Mouse (Mus musculus) layer of hippocampus, adult 6 months (tissue): ENCODE measurements around the gene Nus1. TPM values are rescaled to one million over a fixed set of nuclear protein-coding genes. Genes with fewer than 3 reads are reported as not detected.

Experiments
- long read RNA-seq, 2 experiments: library from polyadenylated mRNA; unstranded; transcript quantifications; one replicate each; pipeline ENCODE4 v2.0.0; 2019 to 2020
- polyA plus RNA-seq: library from polyadenylated mRNA; unstranded; fragments of <200 nt; fragmentation: Nextera tagmentation; gene quantifications from 2 replicates; pipeline ENCODE4 v1.2.3, GENCODE M21; 2021

Gene Nus1
- polyA plus RNA-seq = 7.2 and 8.2 TPM in 2 replicates
- long read RNA-seq, experiment 1, full-length matches to known transcripts = 13 of 30 reads
- long read RNA-seq, experiment 1, partial matches to known transcripts = 16 of 30 reads
- long read RNA-seq, experiment 1, other reads (novel, unspliced or antisense) = 1 of 30 reads
- long read RNA-seq, experiment 2, full-length matches to known transcripts = 53 of 68 reads
- long read RNA-seq, experiment 2, partial matches to known transcripts = 3 of 68 reads
- long read RNA-seq, experiment 2, other reads (novel, unspliced or antisense) = 12 of 68 reads

GRCm38 (mm10) chr10:52417299-52417997 is at the start of gene Nus1:
TSS of gene Nus1 (plus strand) at chr10:52417547.

GRCm38 (mm10) chr10:52381845-52382591 is 35.3 kb upstream of the Nus1 start, which contains the start of gene Gopc:
TSS of gene Gopc (minus strand) at chr10:52382124.

GRCm38 (mm10) chr10:52388922-52389430 is 28.4 kb upstream of the Nus1 start, which contains the start of gene Nepn:
TSS of gene Nepn (plus strand) at chr10:52388972.

Other genes starting within 250 kb of the Nus1 start
- not detected in 2 replicates for gene Ros1, start 222.3 kb upstream of the Nus1 start, polyA plus RNA-seq
- gene Dcbld1, start 183.9 kb upstream of the Nus1 start, polyA plus RNA-seq = 6.0 and 7.2 TPM in 2 replicates
- not detected in 2 replicates for gene Gm26741, start 58.8 kb upstream of the Nus1 start, polyA plus RNA-seq
- gene Gopc, start 35.4 kb upstream of the Nus1 start, polyA plus RNA-seq = 7.0 and 7.1 TPM in 2 replicates
- gene Nepn, start 28.6 kb upstream of the Nus1 start, polyA plus RNA-seq = not detected in 2 replicates